Mouse (Mus musculus): ENCODE measurements around the gene Rpp21. TPM values are rescaled to one million over a fixed set of nuclear protein-coding genes. Genes with fewer than 3 reads are reported as not detected.

Gene Rpp21
- polyA plus RNA-seq (2017; shearing (Covaris generic)), result 203 TPM

GRCm38 (mm10) chr17:36257969-36258368, at the start of gene Rpp21:
TSS of gene Rpp21 (minus strand) at chr17:36258069.

GRCm38 (mm10) chr17:36286390-36286789, 28.5 kb upstream of the Rpp21 start, which contains the start of gene H2-M10.2:
TSS of gene H2-M10.2 (minus strand) at chr17:36286490.

GRCm38 (mm10) chr17:36271586-36272256, 13.9 kb upstream of the Rpp21 start, which contains the start of gene Trim39:
TSS of gene Trim39 (minus strand) at chr17:36272247.

Other genes starting within 250 kb of the Rpp21 start
- gene H2-T24, start 237.5 kb downstream of the Rpp21 start, polyA plus RNA-seq (2017; shearing (Covaris generic)), result 28.1 TPM
- 779 TPM for gene H2-T23, start 225.2 kb downstream of the Rpp21 start, polyA plus RNA-seq (2017; shearing (Covaris generic))
- 262 TPM for gene H2-T22, start 215.3 kb downstream of the Rpp21 start, polyA plus RNA-seq (2017; shearing (Covaris generic))
- 0.65 TPM for gene Gm6034, start 215.1 kb downstream of the Rpp21 start, polyA plus RNA-seq (2017; shearing (Covaris generic))
- not detected for gene Gm11127, start 199.7 kb downstream of the Rpp21 start, polyA plus RNA-seq (2017; shearing (Covaris generic))
- 1.4 TPM for gene Gm19684, start 136.4 kb downstream of the Rpp21 start, polyA plus RNA-seq (2017; shearing (Covaris generic))
- 0.33 TPM for gene Gm7030, start 128.6 kb downstream of the Rpp21 start, polyA plus RNA-seq (2017; shearing (Covaris generic))
- 14.0 TPM for gene Gm8909, start 89.5 kb downstream of the Rpp21 start, polyA plus RNA-seq (2017; shearing (Covaris generic))
- gene H2-T3, start 67.8 kb downstream of the Rpp21 start, polyA plus RNA-seq (2017; shearing (Covaris generic)), result 0.46 TPM
- gene Trim39, start 14.2 kb upstream of the Rpp21 start, polyA plus RNA-seq (2017; shearing (Covaris generic)), result 23.0 TPM
- not detected for gene H2-M10.2, start 28.4 kb upstream of the Rpp21 start, polyA plus RNA-seq (2017; shearing (Covaris generic))
- gene H2-M10.1, start 68.1 kb upstream of the Rpp21 start, polyA plus RNA-seq (2017; shearing (Covaris generic)), result not detected
- not detected for gene H2-M10.3, start 110.3 kb upstream of the Rpp21 start, polyA plus RNA-seq (2017; shearing (Covaris generic))
- gene H2-M10.4, start 204.3 kb upstream of the Rpp21 start, polyA plus RNA-seq (2017; shearing (Covaris generic)), result not detected